Mouse (Mus musculus): ENCODE results near the gene Kcnt1.

Kcnt1 gene

GRCm38 (mm10) chr2:25878516-25878915 lies 15.0 kb downstream of the Kcnt1 start:
- DNase-seq: no peak

- DNase-seq: no peak
Observed at GRCm38 (mm10) chr2:25879061-25879460, 15.5 kb downstream of the Kcnt1 start.

DNA sequence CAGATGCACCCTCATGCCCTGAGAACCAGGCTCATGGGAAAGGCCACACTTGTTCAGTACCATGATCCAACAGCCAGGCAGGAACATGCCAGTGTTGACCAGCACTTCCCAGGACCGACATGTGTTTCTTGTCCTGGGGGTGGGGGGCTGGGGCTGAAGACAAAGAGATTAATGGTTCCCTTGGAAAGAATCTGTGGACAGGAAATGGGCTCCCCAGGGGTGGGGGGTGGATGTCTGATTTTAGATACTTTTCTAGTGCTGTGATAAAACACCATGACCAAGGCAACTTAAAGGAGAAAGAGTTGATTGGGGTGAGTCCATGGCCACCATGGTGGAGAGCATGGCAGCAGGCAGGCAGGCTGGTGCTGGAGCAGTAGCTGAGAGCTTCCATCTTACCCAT lies 18.7 kb downstream of the Kcnt1 start:
- no peak for DNase-seq

- DNase-seq: no peak
Observed at GRCm38 (mm10) chr2:25884756-25885155, 21.2 kb downstream of the Kcnt1 start.

DNA sequence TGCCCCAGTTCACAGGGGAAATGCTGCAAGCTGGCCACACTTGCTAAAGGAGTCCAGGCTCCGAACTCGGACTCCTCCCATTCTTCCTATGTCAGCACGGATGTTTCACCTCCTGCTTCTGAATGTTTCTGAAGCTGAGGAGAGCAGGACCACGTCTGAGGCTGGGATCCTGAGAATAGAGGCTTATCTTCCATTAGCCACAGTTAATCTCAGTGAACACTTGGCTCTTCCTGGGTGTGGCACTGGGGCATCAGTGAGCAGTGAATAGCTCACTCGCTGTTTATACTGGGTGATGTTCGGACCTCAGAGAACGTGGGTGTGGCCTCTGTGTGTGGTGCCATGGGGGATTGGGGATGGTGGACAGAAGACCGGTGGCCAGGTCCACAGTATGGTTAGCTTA lies 23.7 kb downstream of the Kcnt1 start:
- DNase-seq: no peak

DNA sequence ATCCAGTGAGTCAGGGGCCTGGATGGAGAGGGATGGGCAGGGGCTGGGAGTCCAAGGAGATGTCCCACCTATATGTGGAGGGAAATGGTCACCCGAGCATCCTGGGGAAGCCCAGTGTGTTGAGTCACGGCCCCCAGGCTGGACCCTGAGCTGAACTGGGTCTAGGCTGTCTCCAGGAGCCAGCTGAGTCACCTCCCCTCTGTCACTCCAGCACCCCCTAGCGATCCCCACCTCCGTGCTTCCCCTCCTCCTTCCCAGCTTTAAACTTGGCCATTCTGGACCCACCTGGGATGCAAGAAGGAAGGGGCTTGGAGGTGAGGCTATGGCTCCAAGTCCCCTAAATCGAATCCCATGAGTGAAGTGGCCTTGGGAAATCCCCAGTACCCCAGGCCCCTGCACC lies 24.6 kb downstream of the Kcnt1 start:
- DNase-seq: no peak

DNA sequence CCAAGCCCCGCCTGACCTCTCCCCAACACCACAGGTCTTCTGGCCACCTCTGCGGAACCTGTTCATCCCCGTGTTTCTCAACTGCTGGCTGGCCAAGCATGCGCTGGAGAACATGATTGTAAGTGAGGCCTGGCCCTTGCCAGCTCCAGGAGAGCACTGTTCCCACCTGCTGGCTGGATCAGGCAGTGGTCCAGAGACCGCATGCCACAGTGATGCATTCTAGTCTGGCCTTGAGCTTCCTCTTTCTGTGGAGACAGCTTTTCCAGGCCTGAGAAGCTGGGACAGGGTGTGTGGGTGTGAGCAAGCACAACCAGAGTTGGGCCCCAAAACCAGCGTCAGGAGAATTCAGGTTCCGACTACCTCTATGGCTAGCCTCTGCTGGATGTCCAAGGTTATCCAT lies 28.9 kb downstream of the Kcnt1 start:
- DNase-seq: no peak

GRCm38 (mm10) chr2:25898970-25899369 lies 35.4 kb downstream of the Kcnt1 start:
- no peak for DNase-seq

DNA sequence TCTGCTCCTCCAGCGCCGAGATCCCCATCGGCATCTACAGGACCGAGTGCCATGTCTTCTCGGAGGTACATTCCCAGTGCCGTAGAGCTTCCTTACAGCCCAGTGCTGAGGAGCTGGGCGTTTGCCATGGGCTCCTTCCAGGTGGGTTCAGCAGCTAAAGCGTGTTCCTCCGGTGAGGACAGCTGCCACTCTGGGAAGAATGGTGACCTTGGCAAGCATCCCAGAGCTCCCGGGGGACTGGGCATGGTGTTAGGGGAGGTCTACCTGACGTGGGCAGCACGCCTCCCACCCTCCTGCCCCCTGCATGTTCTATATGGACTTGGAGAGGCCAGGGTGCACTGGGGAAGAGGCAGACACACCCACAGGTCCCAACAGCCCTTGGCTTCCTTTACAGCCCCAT lies 46.3 kb downstream of the Kcnt1 start:
- DNase-seq: no peak

DNA sequence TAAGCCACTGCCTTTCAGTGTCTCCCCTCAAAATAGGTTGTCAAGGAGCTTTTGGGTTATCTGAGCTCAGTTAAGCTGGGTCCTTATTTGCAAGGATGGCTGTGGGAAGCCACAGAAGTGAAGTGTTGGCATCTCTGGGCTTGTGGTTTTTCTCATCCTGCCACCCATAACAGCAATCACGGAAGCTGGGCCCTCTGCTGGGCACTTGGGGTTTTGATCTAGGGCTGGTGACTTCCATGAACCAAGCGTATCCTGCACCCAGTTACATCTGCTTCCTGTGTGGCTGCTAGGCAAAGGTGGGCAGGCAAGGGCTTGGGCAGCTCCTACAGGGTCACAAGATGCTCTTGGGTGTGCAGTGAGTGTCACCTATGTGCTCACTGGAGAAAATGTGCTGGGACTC lies 49.7 kb downstream of the Kcnt1 start:
- peak; percentile 41 for DNase-seq

DNA sequence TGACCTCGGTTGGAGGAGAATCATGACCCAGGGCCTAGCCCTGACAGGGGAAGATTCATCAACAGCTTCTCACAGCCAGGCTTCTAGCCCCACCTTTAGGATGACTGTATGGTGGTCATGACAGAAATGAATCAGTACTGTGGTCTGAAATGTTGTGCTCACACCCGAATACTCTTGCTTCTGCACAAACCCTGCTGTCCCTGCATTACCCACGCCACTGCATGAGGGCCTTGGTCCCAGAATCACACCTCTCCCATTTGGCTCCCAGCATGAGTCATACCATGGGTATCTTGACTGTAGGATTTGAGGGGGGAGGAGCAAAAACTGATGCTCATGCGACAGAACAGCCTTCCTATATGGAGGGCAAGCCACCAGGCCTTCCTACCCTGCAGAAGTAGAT lies 50.7 kb downstream of the Kcnt1 start:
- no peak for DNase-seq

DNA sequence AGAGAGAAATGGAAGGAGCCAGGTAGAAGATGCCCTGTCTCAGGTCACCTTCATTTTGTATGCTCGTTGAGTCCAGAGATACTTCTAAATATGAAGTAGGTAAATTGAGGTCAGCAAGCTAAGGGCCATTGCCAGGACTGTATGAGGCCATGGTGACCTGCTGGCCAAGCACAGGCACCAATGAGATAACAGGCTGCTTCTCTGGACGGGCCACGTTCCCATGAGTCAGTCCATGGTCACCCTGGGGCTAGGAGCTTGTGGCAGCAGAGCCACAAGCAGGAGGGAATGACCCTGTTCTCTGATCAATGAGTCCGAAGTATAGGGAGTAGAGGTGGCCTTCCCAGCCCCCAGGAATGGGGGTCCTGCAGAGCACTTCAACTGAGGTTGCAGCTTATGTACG lies 51.3 kb downstream of the Kcnt1 start:
- DNase-seq: no peak

DNA sequence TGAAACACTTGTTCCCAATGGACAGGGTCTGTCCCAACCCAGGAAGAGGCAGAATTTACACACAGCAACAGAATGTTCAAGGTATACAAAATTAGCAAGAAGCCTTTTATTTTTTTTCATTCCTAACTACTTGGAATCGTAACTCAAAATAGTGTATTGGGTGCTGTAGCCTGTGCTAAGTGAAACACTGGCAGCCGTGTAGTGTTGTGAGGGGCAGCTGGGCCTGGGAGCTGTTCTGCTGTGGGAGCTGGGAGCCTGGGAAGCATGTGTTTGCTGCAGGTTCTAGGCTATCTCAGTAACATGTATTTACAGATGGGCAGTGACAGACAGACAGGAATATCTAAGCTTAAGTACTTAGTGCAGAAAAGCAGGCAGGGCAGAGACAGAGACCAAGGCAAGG lies 54.9 kb downstream of the Kcnt1 start:
- no peak for DNase-seq

GRCm38 (mm10) chr2:25919972-25920371 lies 56.4 kb downstream of the Kcnt1 start:
- DNase-seq: no peak

DNA sequence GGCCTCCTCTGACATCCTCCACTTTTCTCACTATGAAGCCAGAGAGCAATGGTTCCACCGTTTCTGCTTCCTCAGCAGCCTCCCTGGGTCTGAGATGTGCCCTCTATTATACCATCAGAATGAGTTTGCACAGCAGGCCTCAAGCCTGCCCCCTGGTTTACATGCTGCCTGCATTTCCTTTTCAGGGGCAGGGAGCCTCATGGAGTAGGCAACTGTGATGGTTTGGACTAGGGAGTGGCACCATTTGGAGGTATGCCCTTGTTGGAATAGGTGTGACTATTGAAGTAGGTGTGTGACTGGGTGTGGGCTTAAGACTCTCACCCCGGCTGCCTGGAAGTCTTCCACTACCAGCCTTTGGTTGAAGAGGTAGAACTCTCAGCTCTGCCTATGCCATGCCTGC lies 60.3 kb downstream of the Kcnt1 start:
- no peak for DNase-seq

GRCm38 (mm10) chr2:25924934-25925333 lies 61.4 kb downstream of the Kcnt1 start:
- DNase-seq: no peak

DNA sequence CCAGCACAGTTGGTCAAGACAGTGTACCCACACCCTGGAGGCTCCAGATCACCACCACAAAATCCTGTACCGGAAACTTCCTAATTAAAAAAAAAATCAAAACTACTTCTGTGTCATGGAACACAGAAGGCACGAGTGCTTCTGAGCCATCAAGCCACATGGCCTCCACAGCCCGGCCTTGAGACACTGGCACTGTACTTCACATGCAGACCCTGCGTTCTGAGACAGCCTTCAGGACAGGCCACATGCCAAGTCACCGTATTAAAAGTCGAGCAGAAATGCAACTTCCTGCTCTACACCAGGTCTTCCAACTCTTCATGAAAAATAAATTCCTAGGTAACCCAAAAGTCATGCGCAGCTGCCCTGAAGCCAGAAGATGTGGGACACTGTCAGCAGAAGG lies 64.3 kb downstream of the Kcnt1 start:
- DNase-seq: no peak

DNA sequence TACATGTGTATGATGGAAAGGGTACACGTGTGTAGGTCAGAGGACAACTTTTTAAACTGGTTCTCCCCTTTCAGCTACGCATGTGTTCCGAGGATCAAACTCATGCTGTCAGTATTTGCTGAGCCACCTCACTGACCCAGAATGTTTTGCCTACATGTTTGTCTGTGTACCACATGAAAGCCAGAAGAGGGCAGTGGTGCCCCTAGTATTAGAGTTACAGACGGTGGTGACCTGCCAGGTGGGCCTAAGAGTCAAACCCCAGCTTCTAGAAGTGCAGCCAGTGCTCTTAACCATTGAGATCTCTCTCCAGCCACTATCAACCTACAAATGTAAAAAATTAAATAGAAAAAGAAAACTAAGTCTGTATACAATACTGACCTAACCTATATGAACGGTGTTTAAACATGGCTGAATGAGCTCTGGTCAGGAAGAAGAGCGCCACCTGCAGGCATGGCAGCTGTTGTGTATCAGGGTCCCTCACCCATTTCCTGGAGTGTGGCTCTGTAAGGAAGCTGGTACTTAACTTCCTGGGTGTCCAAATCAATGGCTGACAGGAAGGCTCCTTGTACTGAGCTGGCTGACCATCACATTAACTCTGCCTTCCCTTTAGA lies 67.8 kb downstream of the Kcnt1 start:
- peak; percentile 58 for DNase-seq

DNA sequence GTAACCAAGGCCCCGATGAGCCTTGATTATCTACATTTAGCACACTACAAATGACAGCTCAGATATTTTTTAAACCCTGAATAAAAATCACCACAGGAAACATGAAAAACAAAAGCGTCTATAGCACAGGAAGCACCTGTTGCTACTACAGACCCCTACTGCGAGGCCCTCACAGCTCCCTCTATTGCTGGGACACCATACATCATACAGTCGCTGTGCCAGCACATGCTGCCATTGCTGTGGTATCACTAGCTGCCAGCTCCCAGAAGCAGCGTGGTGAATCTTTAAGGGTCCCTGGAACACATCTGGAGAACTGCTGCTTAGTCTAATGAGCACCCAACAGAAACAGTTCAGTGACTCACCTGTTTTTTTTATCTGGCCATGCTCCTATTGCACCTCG lies 77.0 kb downstream of the Kcnt1 start:
- no peak for DNase-seq

GRCm38 (mm10) chr2:25943822-25944221 lies 80.3 kb downstream of the Kcnt1 start:
- no peak for DNase-seq

DNA sequence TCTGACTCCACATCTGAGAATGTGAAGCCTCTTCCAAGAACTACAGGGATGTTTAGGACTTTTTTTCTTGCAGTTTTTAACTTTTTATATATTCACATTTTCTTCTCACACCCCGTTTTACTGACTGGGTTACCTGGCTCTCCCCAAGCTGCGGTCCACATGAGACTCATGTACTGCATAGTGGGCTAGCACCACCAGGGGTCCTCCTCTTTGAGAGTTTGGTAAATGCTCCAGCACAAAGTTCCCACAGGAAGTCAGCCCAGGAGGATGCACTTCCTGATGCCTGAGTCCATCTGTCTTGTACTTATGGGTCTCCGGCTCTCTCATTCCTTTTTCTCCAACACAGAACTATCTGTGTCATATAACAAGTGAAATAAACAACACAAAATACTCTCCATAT lies 84.4 kb downstream of the Kcnt1 start:
- DNase-seq: peak; percentile 18

DNA sequence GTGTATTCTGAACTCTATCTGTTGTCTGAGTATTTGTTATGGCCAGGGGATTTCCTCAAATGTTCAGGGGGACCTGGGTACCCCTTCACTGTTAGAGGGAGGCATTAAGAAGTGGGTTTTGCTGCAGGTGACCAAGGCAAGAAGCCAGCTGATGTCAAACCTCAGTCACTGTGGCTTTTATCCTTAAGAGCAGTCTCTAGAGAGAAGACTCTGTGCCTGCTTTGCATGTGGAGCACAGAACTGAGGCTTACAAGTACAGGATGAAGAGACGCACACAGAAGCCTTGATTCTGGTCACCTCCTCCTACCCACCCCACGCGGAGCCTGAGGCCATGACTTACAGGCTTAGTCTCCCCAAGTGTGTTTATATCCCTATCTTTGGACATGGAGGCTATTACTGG lies 85.8 kb downstream of the Kcnt1 start:
- no peak for DNase-seq
